Mouse (Mus musculus): Measurements from ENCODE around the gene Tom1l1.

DNA sequence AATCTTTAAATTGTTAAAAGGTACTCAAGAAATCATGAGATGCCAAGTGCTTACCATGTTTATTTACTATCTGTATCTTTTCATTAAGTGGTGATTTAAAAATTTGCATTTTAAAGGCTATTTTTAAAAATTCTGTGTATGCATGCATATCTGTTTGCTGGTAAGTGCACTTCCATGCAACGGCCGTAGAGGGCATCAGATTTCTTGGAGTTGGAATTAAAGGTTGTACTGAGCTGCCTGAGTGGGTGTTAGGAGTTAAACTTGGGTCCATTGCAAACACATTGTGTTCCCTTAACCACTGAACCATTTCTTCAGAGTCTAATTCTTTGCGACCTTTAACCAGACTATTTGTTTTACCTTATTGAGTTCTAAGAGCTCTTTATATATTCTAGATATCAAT, 29.6 kb upstream of the Tom1l1 start:
- TF ChIP-seq CTCF (IDR thresholded peaks at IDR 0.05; ENCODE audit: low read depth) = peak; percentile 53
- no peak for TF ChIP-seq EP300 (IDR thresholded peaks at IDR 0.05; ENCODE audit: low read depth)
